Mouse (Mus musculus) heart, embryonic 14.5 days (tissue): ENCODE results near the gene Abi3. TPM values are rescaled to one million over a fixed set of nuclear protein-coding genes. Genes with fewer than 3 reads are reported as not detected.

ENCODE experiments used
- ATAC-seq: fragments of 200-750 bp; cut with Nextera tagmentation; 2 replicates; pipeline ENCODE4 v1.8.0; 2017; ENCODE audit warnings: low read depth, moderate TSS enrichment; ENCODE audit not compliant: insufficient number of reproducible peaks, insufficient read depth, low FRiP score
- H3K27ac ChIP-seq, 2 experiments: fragments of 200-500 bp in 1 of 2; fragments of 300-500 bp in 1 of 2; sonication (generic) in 1 of 2; replicated peaks in 1 of 2; 2 replicates each; pipeline ENCODE4 v1.5.1; 2012 to 2014; ENCODE audit warnings: low read depth in 2 of 2, low read length in 2 of 2, control low read depth in 1 of 2, mild to moderate bottlenecking in 1 of 2, mixed read lengths in 1 of 2; ENCODE audit not compliant: control insufficient read depth in 1 of 2, insufficient read depth in 1 of 2
- H3K27me3 ChIP-seq: fragments of 300-500 bp; sonication (generic); 2 replicates; pipeline ENCODE4 v1.6.1; 2014; ENCODE audit warnings: mild to moderate bottlenecking, low read length, control low read depth; ENCODE audit not compliant: control insufficient read depth, insufficient read depth
- H3K36me3 ChIP-seq: fragments of 300-500 bp; sonication (generic); 2 replicates; pipeline ENCODE4 v1.6.1; 2014; ENCODE audit warnings: mild to moderate bottlenecking, control low read depth, low read length, mixed read lengths; ENCODE audit not compliant: control insufficient read depth, insufficient read depth
- H3K4me1 ChIP-seq, 2 experiments: fragments of 200-500 bp in 1 of 2; fragments of 300-500 bp in 1 of 2; sonication (generic) in 1 of 2; 2 replicates each; pipeline ENCODE4 v1.6.1; 2012 to 2014; ENCODE audit warnings: low read length in 2 of 2, control low read depth in 1 of 2, mixed read lengths in 1 of 2; ENCODE audit not compliant: control insufficient read depth in 2 of 2, insufficient read depth in 2 of 2
- H3K4me2 ChIP-seq: fragments of 300-500 bp; sonication (generic); 2 replicates; pipeline ENCODE4 v1.6.1; 2014; ENCODE audit warnings: mild to moderate bottlenecking, low read length
- H3K4me3 ChIP-seq, 2 experiments: fragments of 200-500 bp in 1 of 2; fragments of 300-500 bp in 1 of 2; sonication (generic) in 1 of 2; 2 replicates each; pipeline ENCODE4 v1.5.1; 2012 to 2014; ENCODE audit warnings: low read length in 2 of 2, mild to moderate bottlenecking in 2 of 2, control low read depth in 1 of 2, low read depth in 1 of 2, moderate library complexity in 1 of 2; ENCODE audit not compliant: control insufficient read depth in 1 of 2, insufficient read depth in 1 of 2
- H3K9ac ChIP-seq: fragments of 300-500 bp; sonication (generic); 2 replicates; pipeline ENCODE4 v1.6.1; 2014; ENCODE audit warnings: mild to moderate bottlenecking, low read length
- H3K9me3 ChIP-seq: fragments of 300-500 bp; sonication (generic); 2 replicates; pipeline ENCODE4 v1.6.1; 2016; ENCODE audit warnings: low read length, control low read depth; ENCODE audit not compliant: control insufficient read depth
- WGBS: fragments of 180-500 bp; shearing (Covaris S2); extraction: QIAGEN DNeasy Blood & Tissue Kit; methylation state at CpG from one replicate; pipeline ENCODE4 v1.1.7; 2014; 5-methylcytosine and 5-hydroxymethylcytosine counted together
- polyA plus RNA-seq: library from polyadenylated mRNA; unstranded; fragments of >200 nt; fragmentation: Nextera tagmentation; extraction: Ambion mirVana; gene quantifications from 2 replicates; pipeline ENCODE4 v1.2.1, GENCODE M21; 2014

Abi3 gene
- polyA plus RNA-seq, 1 experiment from 2014 or later: 9.0 TPM

GRCm38 (mm10) chr11:95783457-95783856 lies 58.8 kb downstream of the Abi3 start:
- no peak overlapping the region for H3K4me3 ChIP-seq
- WGBS: 85% methylated on average over 4 of the region's 4 CpGs
- no peak for ATAC-seq

GRCm38 (mm10) chr11:95781557-95781956 lies 60.7 kb downstream of the Abi3 start:
- H3K4me1 ChIP-seq: peaks cover 4 to 6% of the 10 kb centered on the region in 2 experiments; a peak in 3 of 4 replicates
- H3K36me3 ChIP-seq: no peaks in the 10 kb centered on the region
- peaks cover 5% of the 10 kb centered on the region; the same call in 1 of the 2 replicates for H3K9me3 ChIP-seq
- no peak overlapping the region for H3K9ac ChIP-seq
- H3K4me3 ChIP-seq: no peak overlapping the region
- H3K27me3 ChIP-seq: no peaks in the 10 kb centered on the region
- no peak for ATAC-seq
- WGBS: 82% methylated on average over 11 of the region's 11 CpGs
- H3K27ac ChIP-seq: no peak overlapping the region
- no peak overlapping the region for H3K4me2 ChIP-seq

More at GRCm38 (mm10) chr11:95783457-95783856, 58.8 kb downstream of the Abi3 start:
- H3K4me2 ChIP-seq: no peak overlapping the region
- no peaks in the 10 kb centered on the region for H3K36me3 ChIP-seq
- H3K27ac ChIP-seq: no peak overlapping the region
- H3K4me1 ChIP-seq: no peaks in the 10 kb centered on the region
- H3K9ac ChIP-seq: no peak overlapping the region
- H3K27me3 ChIP-seq: no peaks in the 10 kb centered on the region
- H3K9me3 ChIP-seq: peaks cover 5% of the 10 kb centered on the region; the same call in 1 of the 2 replicates

DNA sequence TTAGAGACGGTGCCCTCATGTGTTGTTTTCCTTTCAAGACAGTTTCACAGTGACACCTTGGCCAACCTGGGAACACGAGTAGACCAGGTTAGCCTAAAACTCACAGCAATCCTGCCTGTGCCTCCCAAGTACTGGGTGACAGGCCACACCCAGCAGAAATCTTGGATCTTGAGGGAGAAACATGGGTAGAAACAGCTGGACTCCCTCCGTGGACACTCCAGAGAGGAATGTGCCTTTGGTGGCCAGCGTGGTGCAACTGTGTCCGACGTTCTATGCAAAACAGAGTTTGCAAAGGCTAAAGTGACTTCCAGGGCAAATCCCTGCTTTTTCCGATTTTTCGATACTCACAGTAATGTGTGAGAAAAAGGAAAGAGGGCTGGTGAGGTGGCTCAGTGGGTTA lies 61.8 kb downstream of the Abi3 start:
- no peak overlapping the region for H3K4me3 ChIP-seq
- H3K36me3 ChIP-seq: no peaks in the 10 kb centered on the region; the same call in 1 of the 2 replicates
- no peak for ATAC-seq
- H3K27ac ChIP-seq: no peak overlapping the region
- no peaks in the 10 kb centered on the region for H3K27me3 ChIP-seq
- H3K9ac ChIP-seq: no peak overlapping the region
- H3K4me2 ChIP-seq: no peak overlapping the region
- H3K4me1 ChIP-seq: peaks cover 4 to 6% of the 10 kb centered on the region in 2 experiments; a peak in 3 of 4 replicates
- peaks cover 2% of the 10 kb centered on the region; the same call in 1 of the 2 replicates for H3K9me3 ChIP-seq
- WGBS: 88% methylated on average over 8 of the region's 8 CpGs

Other genes with a start within 250 kb of the Abi3 start
- 269 and 291 TPM in 2 replicates for gene Phb, start 175.5 kb downstream of the Abi3 start, polyA plus RNA-seq
- gene Zfp652, start 129.8 kb downstream of the Abi3 start, polyA plus RNA-seq: 5.5 and 6.7 TPM in 2 replicates
- gene B130006D01Rik, start 118.9 kb downstream of the Abi3 start, polyA plus RNA-seq: 0.91 and 1.1 TPM in 2 replicates
- gene Phospho1, start 18.0 kb downstream of the Abi3 start, polyA plus RNA-seq: 2.9 and 4.4 TPM in 2 replicates
- 34.1 and 34.2 TPM in 2 replicates for gene Gngt2, start 5.3 kb downstream of the Abi3 start, polyA plus RNA-seq
- 0.11 TPM in 1 of 2 replicates, not detected in the other for gene B4galnt2, start 72.4 kb upstream of the Abi3 start, polyA plus RNA-seq
- 14.0 and 17.2 TPM in 2 replicates for gene Igf2bp1, start 163.5 kb upstream of the Abi3 start, polyA plus RNA-seq
- gene Gip, start 182.1 kb upstream of the Abi3 start, polyA plus RNA-seq: not detected in 2 replicates
- gene Snf8, start 192.4 kb upstream of the Abi3 start, polyA plus RNA-seq: 23.5 and 30.5 TPM in 2 replicates
- 28.7 and 29.7 TPM in 2 replicates for gene Ube2z, start 222.9 kb upstream of the Abi3 start, polyA plus RNA-seq
- gene Atp5g1, start 233.2 kb upstream of the Abi3 start, polyA plus RNA-seq: 2,464 and 2,507 TPM in 2 replicates